Mouse (Mus musculus): ENCODE measurements around the gene Fam168a.
"Not testable (repeated sequence)": the region's sequence is repeated elsewhere in the genome, so short reads cannot be mapped to it uniquely, and the experiment has no call there.

Fam168a gene

GRCm38 (mm10) chr7:100699771-100700770, 6.4 kb upstream of the Fam168a start:
- peak; percentile 13 for DNase-seq (ENCODE audit: low read depth, low spot score)

- DNase-seq (ENCODE audit: low read depth, low spot score): no peak
Measured at GRCm38 (mm10) chr7:100706883-100707480, 547 bp downstream of the Fam168a start.

- no peak for DNase-seq (ENCODE audit: low read depth, low spot score)
Measured at GRCm38 (mm10) chr7:100718741-100719140, 12.3 kb downstream of the Fam168a start.

GRCm38 (mm10) chr7:100722268-100722667, 15.8 kb downstream of the Fam168a start:
- no peak for DNase-seq (ENCODE audit: low read depth, low spot score)

GRCm38 (mm10) chr7:100723453-100724294, 17.2 kb downstream of the Fam168a start:
- no peak for DNase-seq (ENCODE audit: low read depth, low spot score)

GRCm38 (mm10) chr7:100727538-100728085, 21.2 kb downstream of the Fam168a start:
- DNase-seq (ENCODE audit: low read depth, low spot score): no peak

- DNase-seq (ENCODE audit: low read depth, low spot score): no peak
Measured at GRCm38 (mm10) chr7:100729778-100730177, 23.3 kb downstream of the Fam168a start.

- peak; percentile 70 for DNase-seq (ENCODE audit: low read depth, low spot score)
Measured at GRCm38 (mm10) chr7:100732341-100733050, 26.1 kb downstream of the Fam168a start.

GRCm38 (mm10) chr7:100733051-100733813, 26.8 kb downstream of the Fam168a start:
- DNase-seq (ENCODE audit: low read depth, low spot score): peak; percentile 85

- no peak for DNase-seq (ENCODE audit: low read depth, low spot score)
Measured at GRCm38 (mm10) chr7:100734201-100734600, 27.8 kb downstream of the Fam168a start.

GRCm38 (mm10) chr7:100734905-100735304, 28.5 kb downstream of the Fam168a start:
- not testable (repeated sequence) for DNase-seq (ENCODE audit: low read depth, low spot score)

- DNase-seq (ENCODE audit: low read depth, low spot score): no peak
Measured at GRCm38 (mm10) chr7:100736131-100736530, 29.7 kb downstream of the Fam168a start.

- DNase-seq (ENCODE audit: low read depth, low spot score): no peak
Measured at GRCm38 (mm10) chr7:100744372-100744771, 37.9 kb downstream of the Fam168a start.

GRCm38 (mm10) chr7:100750101-100750500, 43.7 kb downstream of the Fam168a start:
- DNase-seq (ENCODE audit: low read depth, low spot score): peak; percentile 66

GRCm38 (mm10) chr7:100758718-100759117, 52.3 kb downstream of the Fam168a start:
- no peak for DNase-seq (ENCODE audit: low read depth, low spot score)

- peak; percentile 4 for DNase-seq (ENCODE audit: low read depth, low spot score)
Measured at GRCm38 (mm10) chr7:100762726-100763125, 56.3 kb downstream of the Fam168a start.

- no peak for DNase-seq (ENCODE audit: low read depth, low spot score)
Measured at GRCm38 (mm10) chr7:100767568-100767967, 61.1 kb downstream of the Fam168a start.

- DNase-seq (ENCODE audit: low read depth, low spot score): no peak
Measured at GRCm38 (mm10) chr7:100768009-100768408, 61.6 kb downstream of the Fam168a start.

- DNase-seq (ENCODE audit: low read depth, low spot score): no peak
Measured at GRCm38 (mm10) chr7:100769534-100770083, 63.2 kb downstream of the Fam168a start.

Data from 3T3-L1 (cell line).